Mouse (Mus musculus): Measurements from ENCODE around the gene Mllt11. TPM values are rescaled to one million over a fixed set of nuclear protein-coding genes. Genes with fewer than 3 reads are reported as not detected.
"Not testable (repeated sequence)": the region's sequence is repeated elsewhere in the genome, so short reads cannot be mapped to it uniquely, and the experiment has no call there.

Mllt11 gene
- polyA plus RNA-seq, 1 experiment from 2014 or later: 116 TPM

DNA sequence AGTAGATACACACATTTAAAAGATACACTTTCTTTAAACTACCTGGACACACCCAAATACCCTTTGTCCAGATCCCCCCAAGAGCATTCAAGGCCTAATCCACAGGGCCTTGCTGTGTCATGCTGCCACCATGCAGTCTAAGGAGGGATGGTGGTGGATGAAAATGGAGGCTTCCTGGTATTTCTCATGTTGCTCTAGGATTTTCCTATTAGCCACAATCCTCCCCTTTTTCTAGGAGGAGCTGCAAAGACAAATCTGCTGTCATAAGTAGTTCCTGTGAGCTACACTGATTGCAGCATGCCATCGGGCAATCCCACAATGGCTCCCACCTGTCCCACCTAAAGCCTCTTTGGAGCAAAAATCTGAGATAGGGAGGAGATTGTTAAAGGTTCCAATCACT lies 4.8 kb downstream of the Mllt11 start:
- Histone ChIP-seq H3K4me3 (peak overlapping the region; percentile 93), H3K27me3 (no peaks in the 10 kb centered on the region), H3K36me3 (peaks cover 35% of the 10 kb centered on the region), H3K4me1 (peaks cover 50% of the 10 kb centered on the region), H3K27ac (peak overlapping the region; percentile 96), H3K4me2 (replicated peaks) (peak overlapping the region; percentile 69), H3K9ac (peak overlapping the region; percentile 97), H3K9me3 (replicated peaks) (no peaks in the 10 kb centered on the region)
- 29% methylated on average over 1 of the region's 1 CpGs for WGBS
- ATAC-seq (ENCODE audit: low FRiP score): no peak

DNA sequence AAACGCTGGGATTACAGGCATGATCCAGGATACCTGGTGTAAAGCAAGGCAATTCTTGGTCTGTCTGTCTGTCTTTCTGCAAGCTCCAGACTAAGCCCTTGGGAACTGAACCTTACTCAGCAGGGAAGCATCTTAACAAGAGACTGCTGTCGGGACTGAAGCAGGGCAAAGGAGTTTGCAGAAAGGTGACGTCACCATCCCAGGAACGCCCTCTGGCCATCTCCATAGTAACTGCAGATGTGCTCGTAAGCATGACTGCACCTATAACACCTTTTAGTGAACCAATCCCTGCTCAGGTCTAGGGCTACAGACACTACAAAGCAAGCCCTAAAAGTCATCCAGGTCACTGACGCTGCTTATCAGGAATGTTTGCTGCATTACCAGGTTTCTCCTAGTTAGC lies 7.7 kb downstream of the Mllt11 start:
- ATAC-seq (ENCODE audit: low FRiP score): no peak
- Histone ChIP-seq H3K4me1 (peaks cover 25% of the 10 kb centered on the region), H3K4me2 (replicated peaks) (no peak overlapping the region; the same call in 1 of the 2 replicates), H3K4me3 (no peak overlapping the region), H3K9me3 (replicated peaks) (no peaks in the 10 kb centered on the region), H3K36me3 (peaks cover 49% of the 10 kb centered on the region), H3K27ac (no peak overlapping the region), H3K9ac (no peak overlapping the region), H3K27me3 (no peaks in the 10 kb centered on the region)
- WGBS: 36% methylated on average over 6 of the region's 6 CpGs

DNA sequence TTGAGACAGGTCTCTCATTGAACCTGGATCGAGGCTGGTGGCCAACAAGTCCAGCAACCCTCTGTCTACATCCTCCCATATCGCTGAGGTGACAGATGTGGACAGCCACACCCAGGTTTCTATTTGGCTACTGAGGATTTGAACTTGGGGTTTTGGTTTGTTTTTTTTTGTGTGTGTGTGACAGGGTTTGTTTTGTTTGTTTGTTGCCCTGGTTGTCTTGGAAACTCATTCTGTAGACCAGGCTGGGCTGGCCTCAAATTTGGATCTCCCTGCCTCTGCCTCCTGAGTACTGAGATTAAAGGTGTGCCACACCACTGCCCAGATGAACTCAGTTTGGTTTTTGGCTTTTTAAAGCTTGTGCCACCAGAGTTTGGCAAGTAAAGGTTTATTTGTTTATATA lies 8.9 kb downstream of the Mllt11 start:
- H3K9ac ChIP-seq: no peak overlapping the region
- H3K4me3 ChIP-seq: no peak overlapping the region
- peaks cover 30% of the 10 kb centered on the region for H3K4me1 ChIP-seq
- WGBS: 91% methylated on average over 2 of the region's 2 CpGs
- no peak overlapping the region for H3K27ac ChIP-seq
- no peaks in the 10 kb centered on the region for H3K27me3 ChIP-seq
- H3K9me3 ChIP-seq (replicated peaks): no peaks in the 10 kb centered on the region
- no peak overlapping the region for H3K4me2 ChIP-seq (replicated peaks)
- no peak for ATAC-seq (ENCODE audit: low FRiP score)
- peaks cover 58% of the 10 kb centered on the region for H3K36me3 ChIP-seq

DNA sequence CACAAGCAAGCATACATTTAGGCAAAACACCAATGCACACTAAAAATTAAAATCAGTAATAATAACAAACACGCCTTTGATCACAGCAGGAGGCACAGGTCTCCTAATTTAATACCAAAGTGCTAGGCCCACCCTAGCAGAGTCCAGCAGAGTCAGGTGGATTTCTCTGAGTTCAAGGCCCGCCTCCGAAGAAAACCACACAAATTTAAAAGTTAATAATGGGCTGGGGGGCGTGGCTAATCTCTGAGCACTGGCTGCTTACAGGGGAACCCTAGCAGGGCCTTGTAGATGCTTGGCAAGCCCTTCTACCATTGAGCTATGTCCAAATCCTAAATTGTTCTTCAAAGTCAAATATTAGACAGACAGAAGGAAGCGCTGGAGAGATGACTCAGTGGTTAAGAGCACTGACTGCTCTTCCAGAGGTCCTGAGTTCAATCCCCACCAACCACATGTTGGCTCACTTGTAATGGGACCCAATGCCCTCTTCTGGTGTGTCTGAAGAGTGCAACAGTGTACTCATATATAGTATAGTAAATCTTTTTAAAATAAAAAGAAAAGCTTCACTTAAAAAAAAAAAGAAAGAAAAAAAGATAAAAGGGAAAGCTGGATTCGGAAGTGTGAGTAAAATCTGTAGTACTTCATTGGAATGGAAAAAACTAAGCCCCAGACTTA lies 13.4 kb downstream of the Mllt11 start:
- WGBS: 81% methylated on average over 6 of the region's 6 CpGs
- Histone ChIP-seq H3K27ac (peak overlapping the region; percentile 98), H3K4me1 (0 out of 2 replicates have a peak, but pooled peaks cover 13% of the 10 kb centered on the region), H3K4me3 (peak overlapping the region; percentile 75), H3K9me3 (replicated peaks) (no peaks in the 10 kb centered on the region), H3K27me3 (no peaks in the 10 kb centered on the region), H3K9ac (no peak overlapping the region; the same call in 1 of the 2 replicates), H3K36me3 (peaks cover 58% of the 10 kb centered on the region), H3K4me2 (replicated peaks) (peak overlapping the region; percentile 60)
- no peak for ATAC-seq (ENCODE audit: low FRiP score)

DNA sequence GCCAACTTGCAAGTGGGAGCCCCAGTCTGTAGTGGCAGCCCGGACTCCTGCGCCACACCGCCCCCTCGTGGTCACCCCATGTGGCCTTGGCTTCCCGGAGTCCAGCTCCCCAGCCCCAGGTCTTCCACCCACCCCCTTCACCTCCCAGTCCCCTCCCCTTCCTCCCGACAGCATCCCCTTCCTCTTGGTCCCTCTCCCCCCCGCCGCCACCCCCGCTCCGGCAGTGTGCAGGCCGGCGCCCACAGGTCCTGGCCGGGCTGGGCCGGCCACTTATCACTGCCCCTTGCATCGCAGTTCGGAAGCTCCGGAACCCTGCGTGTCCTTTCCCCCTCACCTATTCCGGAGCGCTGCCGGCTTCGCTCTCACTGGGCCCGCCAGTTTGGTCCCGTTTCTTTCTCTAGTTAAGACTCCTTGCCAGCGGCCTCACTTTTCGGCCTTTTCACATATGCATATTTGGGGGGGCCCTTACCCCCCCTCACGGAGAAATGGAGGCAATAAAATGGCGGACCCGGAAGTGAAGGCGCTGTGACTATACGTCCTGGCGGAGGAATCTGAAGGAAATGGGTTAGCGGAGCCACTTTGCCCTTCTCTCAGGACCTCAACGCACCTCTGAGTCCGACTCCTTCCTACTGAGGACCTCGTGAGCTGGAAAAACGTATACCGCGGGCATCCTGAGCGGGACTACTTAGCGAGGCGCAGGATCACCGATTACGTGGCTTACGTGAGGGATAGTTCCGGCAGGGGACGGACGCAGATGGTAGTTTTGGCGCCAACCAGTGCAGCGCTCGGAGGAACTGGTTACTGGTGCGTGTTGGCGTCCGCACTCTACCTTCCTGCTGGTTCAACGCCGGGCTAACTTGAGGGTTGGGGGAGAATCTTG lies 14.5 kb downstream of the Mllt11 start, which contains the start of gene Gabpb2:
TSS of gene Gabpb2 (minus strand) at position 662 of the 880 bp plus-strand sequence.
- Histone ChIP-seq H3K4me1 (0 out of 2 replicates have a peak, but pooled peaks cover 13% of the 10 kb centered on the region), H3K9ac (peak within 1 kb of the TSS; percentile 85), H3K9me3 (replicated peaks) (no peaks in the 10 kb centered on the region), H3K4me3 (peak within 1 kb of the TSS; percentile 75), H3K27me3 (no peaks in the 10 kb centered on the region), H3K36me3 (peaks cover 47% of the 10 kb centered on the region), H3K27ac (peak within 1 kb of the TSS; percentile 98), H3K4me2 (replicated peaks) (peak within 1 kb of the TSS; percentile 60)
- peak; percentile 91 for ATAC-seq (ENCODE audit: low FRiP score)
- WGBS: under 1% methylated on average over 55 of the region's 56 CpGs

DNA sequence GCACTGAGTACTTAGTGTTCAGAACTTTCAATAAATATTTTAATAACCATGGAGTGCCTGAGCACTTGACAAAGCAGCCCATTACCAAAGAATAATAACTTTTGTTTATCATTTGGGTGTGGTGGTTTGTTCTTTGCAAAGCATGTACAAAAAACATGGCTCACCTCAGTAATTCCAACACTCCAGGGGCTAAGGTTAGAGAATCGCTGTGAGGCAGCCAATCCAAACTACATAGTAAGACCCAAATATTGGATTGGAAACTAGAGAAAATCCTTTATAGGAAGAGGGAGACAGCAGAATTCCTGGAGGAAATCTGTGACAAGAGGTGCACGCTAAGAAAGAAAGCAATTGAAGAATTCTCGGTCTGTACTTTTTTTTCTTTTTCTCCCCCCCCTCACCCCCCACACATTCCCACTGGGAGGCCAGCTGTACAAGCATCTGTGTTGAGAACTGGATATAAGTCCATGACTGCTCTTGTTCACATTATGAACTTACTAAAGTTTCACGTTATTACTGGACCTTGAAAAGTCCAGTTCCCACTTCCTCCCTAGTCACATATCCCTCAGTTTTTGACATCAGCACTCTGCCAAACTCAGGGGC lies 15.2 kb downstream of the Mllt11 start:
- Histone ChIP-seq H3K27ac (peak overlapping the region; percentile 98), H3K9me3 (replicated peaks) (no peaks in the 10 kb centered on the region), H3K27me3 (no peaks in the 10 kb centered on the region), H3K4me1 (0 out of 2 replicates have a peak, but pooled peaks cover 13% of the 10 kb centered on the region), H3K4me2 (replicated peaks) (peak overlapping the region; percentile 60), H3K9ac (peak overlapping the region; percentile 85), H3K4me3 (peak overlapping the region; percentile 75), H3K36me3 (peaks cover 43% of the 10 kb centered on the region)
- WGBS: 26% methylated on average over 4 of the region's 4 CpGs
- ATAC-seq (ENCODE audit: low FRiP score): peak; percentile 45; the same call in 1 of the 2 replicates

DNA sequence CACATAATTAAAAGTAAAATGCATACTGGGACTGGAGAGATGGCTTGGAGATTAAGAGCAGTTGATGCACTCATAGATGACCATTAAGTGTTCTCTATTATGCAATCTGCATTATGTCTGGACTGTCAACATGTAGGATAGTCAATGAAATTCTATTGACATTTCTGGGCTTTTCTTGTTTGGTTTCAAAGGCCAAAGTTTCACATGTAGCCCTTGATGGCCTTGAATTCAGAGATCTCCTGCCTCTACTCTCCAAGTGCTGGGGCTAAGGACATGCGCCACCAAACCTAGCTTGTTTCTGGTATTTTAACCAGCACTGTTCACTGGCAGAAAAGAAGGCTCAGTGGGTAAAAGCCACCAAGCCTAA lies 18.4 kb downstream of the Mllt11 start:
- Histone ChIP-seq H3K27me3 (no peaks in the 10 kb centered on the region), H3K36me3 (peaks cover 21% of the 10 kb centered on the region; the same call in 1 of the 2 replicates), H3K4me1 (0 out of 2 replicates have a peak, but pooled peaks cover 13% of the 10 kb centered on the region), H3K9ac (no peak overlapping the region), H3K27ac (no peak overlapping the region), H3K4me3 (no peak overlapping the region), H3K9me3 (replicated peaks) (no peaks in the 10 kb centered on the region), H3K4me2 (replicated peaks) (no peak overlapping the region)
- 92% methylated on average over 1 of the region's 1 CpGs for WGBS
- ATAC-seq (ENCODE audit: low FRiP score): no peak

DNA sequence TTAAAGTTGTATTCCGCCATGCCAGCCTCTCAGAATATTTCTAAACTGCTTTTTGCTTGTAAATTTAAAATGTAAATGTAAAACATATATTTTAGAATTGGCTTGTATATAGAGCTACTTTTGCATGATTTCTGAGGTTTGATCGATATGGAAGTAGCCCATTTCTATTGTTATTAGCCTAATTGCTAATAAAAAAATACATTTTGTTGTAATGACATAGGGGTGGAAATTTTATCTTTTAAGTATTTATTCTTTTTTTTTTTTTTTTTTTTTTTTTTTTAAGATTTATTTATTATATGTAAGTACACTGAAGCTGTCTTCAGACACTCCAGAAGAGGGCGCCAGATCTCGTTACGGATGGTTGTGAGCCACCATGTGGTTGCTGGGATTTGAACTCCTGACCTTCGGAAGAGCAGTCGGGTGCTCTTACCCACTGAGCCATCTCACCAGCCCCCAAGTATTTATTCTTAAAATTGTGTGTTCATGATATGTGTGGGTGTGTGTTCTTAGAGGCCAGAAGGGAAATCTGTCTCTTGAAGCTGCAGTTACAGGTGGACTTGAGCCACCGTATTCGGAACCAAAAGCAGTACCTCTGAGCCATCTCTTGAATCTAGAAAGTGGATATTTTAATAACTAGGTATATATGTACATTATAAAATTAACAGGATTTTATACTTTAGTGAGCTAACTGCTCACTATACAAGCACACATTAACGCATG lies 18.9 kb downstream of the Mllt11 start:
- not testable (repeated sequence) for H3K27me3 ChIP-seq; H3K4me2 ChIP-seq (replicated peaks); H3K4me1 ChIP-seq; H3K9ac ChIP-seq; H3K9me3 ChIP-seq (replicated peaks); H3K27ac ChIP-seq; ATAC-seq (ENCODE audit: low FRiP score); H3K4me3 ChIP-seq
- peaks cover 24% of the 10 kb centered on the region; the same call in 1 of the 2 replicates for H3K36me3 ChIP-seq
- 82% methylated on average over 10 of the region's 10 CpGs for WGBS

DNA sequence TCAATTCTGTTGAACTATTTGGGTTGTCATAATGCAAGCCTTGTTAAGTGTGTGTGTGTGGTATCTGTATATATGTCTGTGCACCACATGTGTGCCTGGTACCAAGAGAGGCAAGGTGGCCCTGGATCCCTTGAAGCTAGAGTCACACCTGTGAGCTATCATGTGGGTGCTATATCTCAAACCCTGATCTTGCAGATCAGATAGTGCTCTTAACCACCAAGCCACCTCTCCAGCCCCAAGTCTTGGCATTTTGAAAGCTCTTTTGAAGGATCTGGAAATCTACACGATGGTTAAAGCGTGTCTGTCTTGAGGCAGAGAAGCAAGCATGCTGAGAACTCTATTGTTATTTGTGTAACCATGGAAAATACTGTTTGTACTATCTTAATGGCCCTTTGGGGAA lies 21.4 kb downstream of the Mllt11 start:
- H3K4me2 ChIP-seq (replicated peaks): no peak overlapping the region
- peaks cover 37% of the 10 kb centered on the region for H3K36me3 ChIP-seq
- no peak for ATAC-seq (ENCODE audit: low FRiP score)
- 67% methylated on average over 2 of the region's 2 CpGs for WGBS
- H3K4me3 ChIP-seq: no peak overlapping the region
- no peaks in the 10 kb centered on the region for H3K4me1 ChIP-seq
- H3K9me3 ChIP-seq (replicated peaks): no peaks in the 10 kb centered on the region
- no peaks in the 10 kb centered on the region for H3K27me3 ChIP-seq
- H3K9ac ChIP-seq: no peak overlapping the region
- no peak overlapping the region for H3K27ac ChIP-seq

DNA sequence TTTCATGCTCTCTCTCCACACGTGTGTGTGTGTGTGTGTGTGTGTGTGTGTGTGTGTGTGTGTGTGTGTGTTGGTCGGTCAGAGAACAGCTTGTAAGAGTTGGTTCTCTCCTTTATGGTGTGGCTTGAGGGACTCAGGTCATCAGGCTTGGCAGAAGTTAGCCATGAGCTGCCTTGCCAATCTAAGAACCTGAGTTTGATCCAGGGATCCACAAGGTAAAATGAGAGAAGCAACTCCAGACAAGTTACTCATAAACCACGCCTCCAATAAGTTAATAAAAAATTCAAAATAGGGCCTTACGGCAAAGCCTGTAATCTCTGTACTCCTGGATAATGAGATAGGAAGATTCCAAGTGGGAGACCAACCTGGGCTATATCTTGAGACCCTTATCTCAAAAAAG lies 23.7 kb downstream of the Mllt11 start:
- ATAC-seq (ENCODE audit: low FRiP score): no peak
- H3K4me1 ChIP-seq: no peaks in the 10 kb centered on the region
- H3K9me3 ChIP-seq (replicated peaks): no peaks in the 10 kb centered on the region
- no peak overlapping the region for H3K4me3 ChIP-seq
- 89% methylated on average over 4 of the region's 4 CpGs for WGBS
- H3K27me3 ChIP-seq: no peaks in the 10 kb centered on the region
- H3K36me3 ChIP-seq: peaks cover 47% of the 10 kb centered on the region
- no peak overlapping the region for H3K4me2 ChIP-seq (replicated peaks)
- no peak overlapping the region for H3K27ac ChIP-seq
- no peak overlapping the region for H3K9ac ChIP-seq

DNA sequence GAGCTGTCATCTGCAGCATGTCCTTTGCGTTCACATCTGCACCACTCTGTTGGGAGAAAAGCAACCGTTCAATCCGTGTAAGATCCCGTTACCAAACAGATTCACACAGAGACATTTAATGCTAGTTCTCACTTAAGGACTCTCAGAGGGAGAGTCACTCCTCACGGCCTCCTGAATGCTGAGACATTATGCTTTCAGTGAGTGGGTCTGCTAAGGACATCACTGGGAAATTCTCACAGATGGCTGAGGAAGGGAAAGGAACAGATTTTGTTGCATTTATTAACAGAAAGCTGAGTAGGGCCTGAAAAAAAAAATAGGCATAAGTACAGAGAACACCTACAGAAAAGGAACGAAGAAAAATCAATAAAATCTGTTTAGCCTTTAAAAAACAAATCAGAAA lies 28.1 kb downstream of the Mllt11 start:
- Histone ChIP-seq H3K9ac (no peak overlapping the region), H3K4me2 (replicated peaks) (no peak overlapping the region), H3K4me3 (no peak overlapping the region), H3K4me1 (no peaks in the 10 kb centered on the region), H3K9me3 (replicated peaks) (no peaks in the 10 kb centered on the region), H3K27me3 (no peaks in the 10 kb centered on the region), H3K27ac (no peak overlapping the region), H3K36me3 (peaks cover 79% of the 10 kb centered on the region)
- no peak for ATAC-seq (ENCODE audit: low FRiP score)
- WGBS: 94% methylated on average over 6 of the region's 6 CpGs

DNA sequence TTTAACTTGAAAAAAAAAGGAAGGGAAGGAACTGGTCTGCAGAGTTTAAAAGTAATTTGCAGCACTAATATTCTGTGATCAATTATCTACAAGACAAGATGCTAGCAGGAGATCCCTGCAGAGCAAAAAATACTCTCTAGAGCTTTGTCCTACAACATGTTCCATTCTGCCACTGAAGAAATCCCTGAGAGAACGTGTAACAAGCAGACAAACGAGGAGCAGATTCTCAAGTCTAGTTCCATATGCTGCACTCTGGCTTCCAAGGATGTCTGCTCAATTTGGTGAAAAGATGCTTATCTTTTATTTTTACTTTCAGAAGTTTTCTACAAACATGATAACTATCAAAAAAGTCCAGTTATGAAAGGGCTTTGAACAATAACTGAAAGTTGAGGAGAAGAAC lies 31.4 kb downstream of the Mllt11 start:
- no peaks in the 10 kb centered on the region for H3K4me1 ChIP-seq
- H3K4me3 ChIP-seq: no peak overlapping the region
- H3K9ac ChIP-seq: no peak overlapping the region
- H3K27ac ChIP-seq: no peak overlapping the region
- H3K4me2 ChIP-seq (replicated peaks): no peak overlapping the region
- 95% methylated on average over 2 of the region's 2 CpGs for WGBS
- H3K9me3 ChIP-seq (replicated peaks): no peaks in the 10 kb centered on the region
- H3K36me3 ChIP-seq: peaks cover 75% of the 10 kb centered on the region
- ATAC-seq (ENCODE audit: low FRiP score): no peak
- H3K27me3 ChIP-seq: no peaks in the 10 kb centered on the region

All from hindbrain, embryonic 12.5 days (tissue).